Mouse (Mus musculus) forebrain, embryonic 14.5 days (tissue): ENCODE measurements around the gene Tmem129. TPM values are rescaled to one million over a fixed set of nuclear protein-coding genes. Genes with fewer than 3 reads are reported as not detected.

Experiments used
- ATAC-seq: fragments of 200-750 bp; cut with Nextera tagmentation; 2 replicates; pipeline ENCODE4 v1.8.0; 2017; ENCODE audit warnings: mild to moderate bottlenecking, moderate library complexity
- DNase-seq: peaks from one replicate; pipeline ENCODE4 v3.0.0-alpha.2; 2015; ENCODE audit warnings: low spot score
- H3K27ac ChIP-seq: fragments of 300-500 bp; sonication (generic); 2 replicates; pipeline ENCODE4 v1.5.1; 2014; ENCODE audit warnings: low read depth, mild to moderate bottlenecking, control low read depth, low read length, moderate library complexity
- H3K27me3 ChIP-seq: fragments of 300-500 bp; sonication (generic); replicated peaks from 2 replicates; pipeline ENCODE4 v1.6.1; 2014; ENCODE audit warnings: low read length, control low read depth, mixed read lengths; ENCODE audit not compliant: control insufficient read depth, insufficient read depth
- H3K36me3 ChIP-seq: fragments of 300-500 bp; sonication (generic); 2 replicates; pipeline ENCODE4 v1.6.1; 2014; ENCODE audit warnings: low read length, control low read depth; ENCODE audit not compliant: control insufficient read depth, insufficient read depth
- H3K4me1 ChIP-seq: fragments of 300-500 bp; sonication (generic); 2 replicates; pipeline ENCODE4 v1.6.1; 2014; ENCODE audit warnings: antibody characterized with exemption, low read length, control low read depth; ENCODE audit not compliant: control insufficient read depth, insufficient read depth
- H3K4me2 ChIP-seq: fragments of 300-500 bp; sonication (generic); 2 replicates; pipeline ENCODE4 v1.6.1; 2014; ENCODE audit warnings: mild to moderate bottlenecking, control low read depth, low read length
- H3K4me3 ChIP-seq: fragments of 300-500 bp; sonication (generic); 2 replicates; pipeline ENCODE4 v1.5.1; 2014; ENCODE audit warnings: low read depth, low read length, control low read depth
- H3K9ac ChIP-seq: fragments of 300-500 bp; sonication (generic); 2 replicates; pipeline ENCODE4 v1.6.1; 2014; ENCODE audit warnings: mild to moderate bottlenecking, low read length, control low read depth, moderate library complexity
- H3K9me3 ChIP-seq: fragments of 300-500 bp; sonication (generic); replicated peaks from 2 replicates; pipeline ENCODE4 v1.6.1; 2016; ENCODE audit warnings: low read length, control low read depth, mixed read lengths; ENCODE audit not compliant: control insufficient read depth
- WGBS: fragments of 180-500 bp; shearing (Covaris S2); extraction: QIAGEN DNeasy Blood & Tissue Kit; methylation state at CpG from one replicate; pipeline ENCODE4 v1.1.7; 2014; 5-methylcytosine and 5-hydroxymethylcytosine counted together
- polyA plus RNA-seq: library from polyadenylated mRNA; unstranded; fragments of >200 nt; fragmentation: Nextera tagmentation; extraction: Ambion mirVana; gene quantifications from 2 replicates; pipeline ENCODE4 v1.2.1, GENCODE M21; 2014

Gene Tmem129
- polyA plus RNA-seq, 1 experiment from 2014 or later = 39.5 TPM

DNA sequence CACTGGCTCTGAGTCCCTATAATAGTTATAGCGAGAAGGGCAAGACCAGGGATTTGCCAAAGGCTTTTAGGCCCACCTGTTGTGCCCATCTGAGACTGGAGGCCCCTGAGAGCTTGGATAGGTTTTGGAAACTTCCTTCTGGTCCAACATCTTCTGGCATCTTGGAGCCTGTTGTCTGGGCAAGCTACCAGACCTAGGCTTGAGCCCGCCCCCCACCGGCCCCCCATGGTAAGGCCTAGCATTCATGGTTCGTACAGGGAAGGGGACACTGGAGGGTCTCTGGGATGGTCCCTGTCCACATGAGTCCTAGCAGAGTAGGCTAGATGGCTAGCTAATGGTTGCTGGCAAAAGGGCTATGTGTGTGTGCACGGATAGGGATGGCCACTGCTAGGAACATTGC lies 40.5 kb upstream of the Tmem129 start:
- Histone ChIP-seq H3K27me3 (no peaks in the 10 kb centered on the region), H3K4me3 (no peak overlapping the region), H3K4me2 (no peak overlapping the region), H3K9ac (no peak overlapping the region), H3K36me3 (no peaks in the 10 kb centered on the region), H3K4me1 (peaks cover 52% of the 10 kb centered on the region), H3K27ac (peak overlapping the region; percentile 70; the same call in 1 of the 2 replicates), H3K9me3 (no peaks in the 10 kb centered on the region)
- no peak for DNase-seq
- no peak for ATAC-seq
- WGBS = 58% methylated on average over 5 of the region's 5 CpGs

DNA sequence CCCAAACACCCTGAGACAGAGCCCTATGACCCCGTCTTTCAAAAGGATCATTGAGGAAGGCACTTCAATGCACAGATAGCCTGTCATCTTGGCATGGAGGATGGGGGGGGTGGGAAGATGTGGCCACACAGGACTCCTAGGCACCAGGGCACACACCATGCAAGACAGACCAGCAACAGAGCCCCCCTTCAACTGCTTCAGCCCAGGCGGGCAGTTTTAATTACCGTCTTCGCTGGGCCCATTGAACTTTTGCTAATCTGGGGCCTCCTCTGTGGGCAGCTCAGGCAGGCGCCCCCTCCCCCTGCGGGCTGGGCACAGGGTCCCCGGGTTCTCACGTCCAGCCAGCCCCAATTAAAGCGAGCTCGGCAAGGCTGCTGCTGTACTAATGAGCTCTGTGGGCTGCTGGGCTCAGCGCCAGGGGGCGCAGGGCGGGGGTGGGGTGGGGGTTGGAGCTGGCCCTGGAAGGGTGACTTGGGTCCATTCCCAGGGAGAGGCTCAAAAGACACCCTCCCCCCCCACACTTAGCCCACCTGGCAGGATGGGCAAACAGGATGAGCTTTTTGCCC lies 39.8 kb upstream of the Tmem129 start:
- H3K9ac ChIP-seq = no peak overlapping the region
- no peak overlapping the region for H3K4me3 ChIP-seq
- peak; percentile 78 for ATAC-seq
- peak overlapping the region; percentile 70; the same call in 1 of the 2 replicates for H3K27ac ChIP-seq
- no peaks in the 10 kb centered on the region for H3K36me3 ChIP-seq
- H3K4me2 ChIP-seq = peak overlapping the region; percentile 6; the same call in 1 of the 2 replicates
- H3K4me1 ChIP-seq = peaks cover 52% of the 10 kb centered on the region
- H3K9me3 ChIP-seq = no peaks in the 10 kb centered on the region
- 3% methylated on average over 13 of the region's 13 CpGs for WGBS
- peak; percentile 91 for DNase-seq
- H3K27me3 ChIP-seq = no peaks in the 10 kb centered on the region

DNA sequence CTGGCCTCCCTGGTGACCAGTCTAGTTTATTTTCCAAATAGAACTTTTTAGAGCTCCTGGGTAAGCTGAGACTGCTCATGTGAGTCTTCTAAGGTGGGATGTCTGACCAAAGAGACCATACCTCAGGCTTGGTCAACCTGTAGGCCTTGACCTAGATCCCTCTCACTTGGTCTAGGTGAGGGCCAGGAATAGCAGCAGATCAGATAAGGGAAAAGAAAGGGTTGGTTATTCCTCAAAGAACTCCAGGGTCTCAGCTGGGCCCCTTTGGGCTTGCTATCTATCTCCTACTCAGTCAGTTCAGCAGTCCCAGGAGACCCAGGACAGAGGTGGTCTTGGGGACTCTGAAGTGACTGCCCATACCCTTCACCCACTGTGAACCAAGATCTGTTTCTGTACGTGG lies 39.3 kb upstream of the Tmem129 start:
- no peak overlapping the region for H3K9ac ChIP-seq

DNA sequence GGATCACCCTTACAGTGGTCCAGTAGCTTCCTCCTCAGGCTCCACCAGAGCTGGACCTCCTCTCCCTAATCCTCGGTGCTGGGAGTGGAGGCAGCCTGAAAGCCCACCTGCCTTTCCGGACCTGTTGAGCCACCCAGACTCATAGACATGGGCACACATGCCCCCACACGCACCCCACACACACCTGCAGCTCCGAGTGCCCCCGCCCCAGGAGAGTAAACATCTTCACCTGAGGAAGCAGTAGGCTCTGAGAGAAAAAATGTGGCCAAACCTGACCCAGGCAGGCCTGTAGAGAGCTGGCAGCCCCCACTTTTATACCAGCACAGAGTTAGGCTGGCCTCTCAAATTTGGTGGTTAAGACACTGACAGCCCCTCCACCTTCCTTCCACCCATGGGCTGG lies 38.2 kb upstream of the Tmem129 start:
- DNase-seq = no peak
- ATAC-seq = no peak
- peaks cover 60% of the 10 kb centered on the region for H3K4me1 ChIP-seq
- H3K36me3 ChIP-seq = no peaks in the 10 kb centered on the region
- H3K9me3 ChIP-seq = no peaks in the 10 kb centered on the region
- no peak overlapping the region for H3K9ac ChIP-seq
- 34% methylated on average over 5 of the region's 5 CpGs for WGBS
- H3K4me2 ChIP-seq = no peak overlapping the region
- peak overlapping the region; percentile 45; the same call in 1 of the 2 replicates for H3K27ac ChIP-seq
- H3K27me3 ChIP-seq = no peaks in the 10 kb centered on the region
- H3K4me3 ChIP-seq = no peak overlapping the region

More for the DNA sequence above, 39.3 kb upstream of the Tmem129 start:
- no peaks in the 10 kb centered on the region for H3K27me3 ChIP-seq
- H3K27ac ChIP-seq = peak overlapping the region; percentile 70; the same call in 1 of the 2 replicates
- H3K4me2 ChIP-seq = peak overlapping the region; percentile 6; the same call in 1 of the 2 replicates
- ATAC-seq (no peak), DNase-seq (no peak)
- no peaks in the 10 kb centered on the region for H3K9me3 ChIP-seq
- H3K36me3 ChIP-seq = no peaks in the 10 kb centered on the region
- peaks cover 57% of the 10 kb centered on the region for H3K4me1 ChIP-seq
- H3K4me3 ChIP-seq = no peak overlapping the region
- 0% methylated on average over 1 of the region's 1 CpGs for WGBS

DNA sequence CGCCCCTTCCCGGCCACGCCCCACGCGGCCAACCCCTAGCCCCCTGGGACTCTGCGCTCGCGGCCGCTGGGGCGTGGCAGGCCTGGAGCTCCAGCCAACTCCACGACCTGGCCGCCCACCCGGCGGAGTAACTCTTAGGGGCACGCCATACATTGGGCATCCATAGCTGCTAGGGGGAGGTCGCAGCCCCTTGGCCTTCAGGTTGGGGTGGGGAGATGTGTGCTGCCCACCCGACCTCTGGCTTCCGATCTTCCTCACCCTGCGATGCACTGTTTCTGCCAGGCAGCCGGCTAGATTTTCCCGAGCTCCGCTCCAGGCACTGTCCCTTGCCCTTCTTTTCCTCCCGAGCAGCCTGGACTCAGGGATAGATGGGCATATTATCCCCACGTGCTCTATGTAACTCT lies 37.5 kb upstream of the Tmem129 start:
- DNase-seq = no peak
- Histone ChIP-seq H3K4me1 (peaks cover 62% of the 10 kb centered on the region), H3K9me3 (no peaks in the 10 kb centered on the region), H3K27me3 (no peaks in the 10 kb centered on the region), H3K36me3 (no peaks in the 10 kb centered on the region), H3K9ac (peak overlapping the region; percentile 65), H3K4me3 (peak overlapping the region; percentile 43), H3K4me2 (peak overlapping the region; percentile 83), H3K27ac (peak overlapping the region; percentile 90)
- no peak; the same call in 1 of the 2 replicates for ATAC-seq
- under 1% methylated on average over 22 of the region's 24 CpGs for WGBS

DNA sequence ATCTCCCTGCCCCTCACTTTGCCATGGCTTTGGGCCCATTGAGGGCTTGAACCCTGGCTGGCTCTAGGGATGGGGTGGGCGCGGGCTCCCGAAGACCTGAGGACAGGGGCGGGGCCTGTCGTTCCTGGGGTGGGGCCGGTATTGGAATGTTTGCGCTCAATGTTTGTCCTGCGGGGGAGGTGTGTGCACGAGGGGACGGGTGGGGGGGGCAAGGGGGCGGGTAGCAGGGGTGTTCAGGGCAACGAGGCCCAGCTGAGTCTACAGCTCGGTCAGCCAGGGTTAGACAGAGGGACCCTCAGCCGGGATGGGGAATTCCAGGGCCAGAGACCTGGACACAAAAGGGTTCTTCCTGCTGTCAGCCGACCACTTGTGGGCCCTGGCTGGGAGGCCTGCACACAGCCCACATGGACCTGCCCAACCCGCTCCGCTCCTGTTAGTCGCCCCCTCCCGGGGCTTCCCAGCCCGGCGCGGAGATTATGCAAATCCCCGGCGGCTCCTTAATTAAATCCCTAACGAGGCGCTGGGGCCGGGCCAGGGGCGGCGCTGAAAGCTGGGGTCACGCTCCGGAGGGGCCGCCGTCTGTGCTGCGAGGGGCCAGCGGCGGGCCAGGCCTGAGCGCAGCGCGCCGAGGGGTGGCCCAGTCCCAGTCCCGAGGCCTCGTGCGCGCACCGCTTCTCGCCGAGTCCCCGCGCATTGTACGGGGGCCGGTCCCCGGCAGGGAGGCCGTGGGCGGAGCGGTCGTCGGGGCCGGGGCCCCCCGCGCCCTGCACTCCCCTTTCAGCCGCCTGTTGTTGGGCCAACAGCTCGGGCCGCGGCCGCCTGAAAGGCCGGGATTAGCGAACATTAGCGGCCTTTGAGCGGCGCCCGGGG lies 36.9 kb upstream of the Tmem129 start:
- Histone ChIP-seq H3K27ac (peak overlapping the region; percentile 90), H3K4me2 (peak overlapping the region; percentile 83), H3K4me3 (peak overlapping the region; percentile 43), H3K27me3 (no peaks in the 10 kb centered on the region), H3K9me3 (no peaks in the 10 kb centered on the region), H3K36me3 (no peaks in the 10 kb centered on the region), H3K4me1 (peaks cover 62% of the 10 kb centered on the region), H3K9ac (peak overlapping the region; percentile 65)
- DNase-seq (peak; percentile 91), ATAC-seq (peak; percentile 81)
- under 1% methylated on average over 70 of the region's 71 CpGs for WGBS

DNA sequence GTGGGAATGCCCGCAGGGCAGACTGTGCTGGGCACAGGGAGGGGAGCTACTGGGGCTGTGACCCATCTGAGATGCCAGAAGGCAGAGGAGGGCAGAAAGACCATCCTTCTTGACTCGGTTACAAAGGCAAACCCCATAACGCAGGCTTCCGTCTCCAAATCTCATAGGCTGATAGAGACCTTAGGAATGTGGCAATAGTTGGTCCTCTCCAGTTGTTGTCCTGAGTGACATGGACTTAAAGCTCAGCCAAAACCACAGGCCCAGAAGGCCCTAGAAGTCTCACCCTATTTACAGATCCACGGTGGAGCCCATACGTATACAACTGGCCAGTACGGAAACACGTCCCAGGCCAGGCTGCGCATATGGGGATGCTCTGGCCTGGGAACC lies 36.2 kb upstream of the Tmem129 start:
- Histone ChIP-seq H3K4me2 (peak overlapping the region; percentile 83), H3K4me3 (no peak overlapping the region), H3K9me3 (no peaks in the 10 kb centered on the region), H3K36me3 (no peaks in the 10 kb centered on the region), H3K27ac (peak overlapping the region; percentile 90), H3K4me1 (peaks cover 62% of the 10 kb centered on the region), H3K27me3 (no peaks in the 10 kb centered on the region), H3K9ac (no peak overlapping the region)
- ATAC-seq (no peak), DNase-seq (no peak)
- 28% methylated on average over 9 of the region's 9 CpGs for WGBS

DNA sequence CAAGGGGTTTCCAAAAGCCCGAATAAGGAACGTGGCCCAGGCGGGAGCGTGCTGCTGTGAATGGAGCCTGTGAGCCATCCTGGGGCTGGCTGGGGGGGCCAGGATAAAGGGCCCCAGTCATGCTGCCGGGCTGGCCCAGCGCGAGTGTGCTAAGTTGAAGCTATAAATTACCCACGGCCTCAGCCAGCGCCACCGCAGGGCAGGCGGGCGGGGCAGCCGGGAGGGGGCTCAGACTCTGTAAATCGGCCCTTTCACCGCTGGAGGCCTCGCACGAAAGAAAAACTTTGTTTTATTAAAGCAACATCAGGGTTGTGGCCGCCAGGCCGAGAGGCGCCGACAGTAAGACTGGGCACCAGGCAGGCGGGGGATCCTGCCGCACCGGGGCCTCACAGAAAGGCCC lies 34.2 kb upstream of the Tmem129 start:
- no peak overlapping the region for H3K4me3 ChIP-seq
- H3K36me3 ChIP-seq = no peaks in the 10 kb centered on the region
- WGBS = 2% methylated on average over 24 of the region's 24 CpGs
- DNase-seq (peak; percentile 72), ATAC-seq (0 out of 2 replicates have a peak, but pooled peaks have one; percentile 3)
- H3K9me3 ChIP-seq = no peaks in the 10 kb centered on the region
- H3K27ac ChIP-seq = peak overlapping the region; percentile 86
- H3K4me1 ChIP-seq = peaks cover 67% of the 10 kb centered on the region
- no peaks in the 10 kb centered on the region for H3K27me3 ChIP-seq
- H3K9ac ChIP-seq = peak overlapping the region; percentile 41
- H3K4me2 ChIP-seq = peak overlapping the region; percentile 9; the same call in 1 of the 2 replicates
